Comparison of ENCODE assay signal across 21 mouse cellular contexts in genomic region chr8:116053043-116053442, GRCm38 (mm10).
DNase-seq lines count a peak whose midpoint lies in the region; ATAC-seq lines count a peak whose summit lies in the region.
"Had no signal": no experiment of that assay in that cellular context is flagged by ENCODE, and none has a peak within 500 bp of the region (broad histone marks: within the 10 kb centered on the region; RNA-seq: fewer than 3 reads in every experiment).

No protein-coding gene starts in this region.

- H3K9me3 ChIP-seq in forebrain, embryonic 11.5 days (ENCODE audit: control insufficient read depth, low read length), result no peaks in the 10 kb centered on the region
- no peaks in the 10 kb centered on the region for H3K9me3 ChIP-seq in forebrain, embryonic 14.5 days (replicated peaks; ENCODE audit: control insufficient read depth, low read length)
- H3K9me3 ChIP-seq in hindbrain, embryonic 10.5 days, result no peaks in the 10 kb centered on the region
- no peaks in the 10 kb centered on the region for H3K9me3 ChIP-seq in hindbrain, embryonic 16.5 days (ENCODE audit: control insufficient read depth, low read length)
- H3K9me3 ChIP-seq in midbrain, embryonic 12.5 days, result no peaks in the 10 kb centered on the region
- no peaks in the 10 kb centered on the region for H3K9me3 ChIP-seq in midbrain, embryonic 14.5 days (ENCODE audit: control insufficient read depth, low read length)
- no peaks in the 10 kb centered on the region for H3K9me3 ChIP-seq in limb, embryonic 10.5 days (replicated peaks)
- H3K9me3 ChIP-seq: embryonic facial prominence, embryonic 15.5 days; heart, embryonic 13.5 days; intestine, embryonic 15.5 days had no signal

- no peak overlapping the region for H3K4me2 ChIP-seq in forebrain, embryonic 11.5 days (ENCODE audit: low read depth, low read length, severe bottlenecking)
- no peak overlapping the region for H3K4me2 ChIP-seq in forebrain, embryonic 14.5 days (ENCODE audit: low read length)
- no peak overlapping the region for H3K4me2 ChIP-seq in hindbrain, embryonic 16.5 days (ENCODE audit: low read length)
- H3K4me2 ChIP-seq in midbrain, embryonic 12.5 days (replicated peaks), result no peak overlapping the region
- no peak overlapping the region for H3K4me2 ChIP-seq in midbrain, embryonic 14.5 days (ENCODE audit: low read length)
- H3K4me2 ChIP-seq: embryonic facial prominence, embryonic 15.5 days; heart, embryonic 13.5 days; intestine, embryonic 15.5 days had no signal

- H3K36me3 ChIP-seq in forebrain, embryonic 11.5 days (ENCODE audit: control insufficient read depth, insufficient read depth, low read length), result no peaks in the 10 kb centered on the region
- no peaks in the 10 kb centered on the region for H3K36me3 ChIP-seq in forebrain, embryonic 14.5 days (ENCODE audit: control insufficient read depth, insufficient read depth, low read length)
- no peaks in the 10 kb centered on the region for H3K36me3 ChIP-seq in hindbrain, embryonic 10.5 days
- no peaks in the 10 kb centered on the region for H3K36me3 ChIP-seq in hindbrain, embryonic 16.5 days (ENCODE audit: control insufficient read depth, insufficient read depth, low read length)
- H3K36me3 ChIP-seq in midbrain, embryonic 12.5 days, result no peaks in the 10 kb centered on the region
- H3K36me3 ChIP-seq in midbrain, embryonic 14.5 days (ENCODE audit: control insufficient read depth, insufficient read depth, low read length), result no peaks in the 10 kb centered on the region
- H3K36me3 ChIP-seq in limb, embryonic 10.5 days, result no peaks in the 10 kb centered on the region
- H3K36me3 ChIP-seq: embryonic facial prominence, embryonic 15.5 days; heart, embryonic 13.5 days; intestine, embryonic 15.5 days had no signal

- H3K9ac ChIP-seq in forebrain, embryonic 11.5 days (ENCODE audit: low read length), result no peak overlapping the region
- H3K9ac ChIP-seq in forebrain, embryonic 14.5 days (ENCODE audit: low read length), result no peak overlapping the region
- H3K9ac ChIP-seq in hindbrain, embryonic 16.5 days (ENCODE audit: low read depth, low read length), result no peak overlapping the region
- H3K9ac ChIP-seq in midbrain, embryonic 12.5 days (replicated peaks), result no peak overlapping the region
- H3K9ac ChIP-seq in midbrain, embryonic 14.5 days (replicated peaks; ENCODE audit: low read length), result no peak overlapping the region
- H3K9ac ChIP-seq: embryonic facial prominence, embryonic 15.5 days; heart, embryonic 13.5 days; intestine, embryonic 15.5 days had no signal

- peak overlapping the region; percentile 53 for H3K27ac ChIP-seq in forebrain, embryonic 11.5 days (ENCODE audit: low read depth, low read length)
- no peak overlapping the region for H3K27ac ChIP-seq in forebrain, embryonic 14.5 days (ENCODE audit: low read depth, low read length)
- H3K27ac ChIP-seq in hindbrain, embryonic 10.5 days, result peak overlapping the region; percentile 77
- H3K27ac ChIP-seq in hindbrain, embryonic 16.5 days (ENCODE audit: low read depth, low read length), result no peak overlapping the region
- no peak overlapping the region for H3K27ac ChIP-seq in midbrain, embryonic 12.5 days (replicated peaks)
- H3K27ac ChIP-seq in midbrain, embryonic 14.5 days (replicated peaks; ENCODE audit: low read depth, low read length), result no peak overlapping the region
- 0 out of 2 replicates have a peak overlapping the region, but pooled peaks have one; percentile 62 for H3K27ac ChIP-seq in limb, embryonic 10.5 days
- H3K27ac ChIP-seq: embryonic facial prominence, embryonic 15.5 days; gastrocnemius, adult 2 months; heart, embryonic 13.5 days; intestine, embryonic 15.5 days had no signal

- ATAC-seq in forebrain, embryonic 11.5 days (replicated peaks; ENCODE audit: low FRiP score), result peak; percentile 4; the same call in 1 of the 2 replicates
- ATAC-seq in forebrain, embryonic 14.5 days, result no peak
- ATAC-seq in hindbrain, embryonic 16.5 days, result no peak
- ATAC-seq in midbrain, embryonic 12.5 days (ENCODE audit: low FRiP score, low read depth), result peak; percentile 35
- ATAC-seq in midbrain, embryonic 14.5 days (ENCODE audit: low FRiP score, low TSS enrichment), result no peak
- ATAC-seq: activated CD4-positive, CD25-positive, alpha-beta regulatory T cell, adult 4 months; Patski had no signal

- DNase-seq in forebrain, embryonic 11.5 days (ENCODE audit: low spot score), result peak; percentile 51
- no peak for DNase-seq in forebrain, embryonic 14.5 days (ENCODE audit: low spot score)
- no peak for DNase-seq in hindbrain, embryonic 10.5 days (ENCODE audit: low spot score)
- no peak for DNase-seq in midbrain, embryonic 14.5 days
- DNase-seq in limb, embryonic 10.5 days (ENCODE audit: low spot score), result no peak
- DNase-seq: adrenal gland, postnatal 14 days; cerebellum, adult 11-12 months; cerebellum, adult 9-10 months; cerebellum, postnatal 25 days; gastrocnemius, adult 2 months; gastrocnemius, postnatal 25 days; heart, postnatal 36 days; kidney, adult 18-20 months had no signal

- H3K4me3 ChIP-seq in forebrain, embryonic 11.5 days (ENCODE audit: low read depth, low read length), result no peak overlapping the region
- no peak overlapping the region for H3K4me3 ChIP-seq in forebrain, embryonic 14.5 days (ENCODE audit: low read depth, low read length)
- H3K4me3 ChIP-seq in hindbrain, embryonic 10.5 days, result no peak overlapping the region
- H3K4me3 ChIP-seq in hindbrain, embryonic 16.5 days (ENCODE audit: low read length), result no peak overlapping the region
- H3K4me3 ChIP-seq in midbrain, embryonic 12.5 days, result no peak overlapping the region
- H3K4me3 ChIP-seq in midbrain, embryonic 14.5 days (replicated peaks; ENCODE audit: low read depth, low read length), result no peak overlapping the region
- no peak overlapping the region for H3K4me3 ChIP-seq in limb, embryonic 10.5 days
- H3K4me3 ChIP-seq: embryonic facial prominence, embryonic 15.5 days; erythroblast, embryonic 14.5 days; gastrocnemius, adult 2 months; heart, embryonic 13.5 days; intestine, embryonic 15.5 days had no signal

- no peaks in the 10 kb centered on the region; the same call in 1 of the 2 replicates for H3K27me3 ChIP-seq in forebrain, embryonic 11.5 days (ENCODE audit: control insufficient read depth, insufficient read depth, low read length)
- H3K27me3 ChIP-seq in forebrain, embryonic 14.5 days (replicated peaks; ENCODE audit: control insufficient read depth, insufficient read depth, low read length), result no peaks in the 10 kb centered on the region
- peaks cover 86% of the 10 kb centered on the region for H3K27me3 ChIP-seq in hindbrain, embryonic 10.5 days (ENCODE audit: insufficient read depth, poor library complexity, severe bottlenecking)
- peaks cover 4% of the 10 kb centered on the region for H3K27me3 ChIP-seq in hindbrain, embryonic 16.5 days (replicated peaks; ENCODE audit: control insufficient read depth, insufficient read depth, low read length)
- H3K27me3 ChIP-seq in midbrain, embryonic 12.5 days, result peaks cover 68% of the 10 kb centered on the region
- peaks cover 20% of the 10 kb centered on the region for H3K27me3 ChIP-seq in midbrain, embryonic 14.5 days (ENCODE audit: control insufficient read depth, insufficient read depth, low read length)
- H3K27me3 ChIP-seq in limb, embryonic 10.5 days (ENCODE audit: low read depth, poor library complexity, severe bottlenecking), result no peaks in the 10 kb centered on the region
- H3K27me3 ChIP-seq: embryonic facial prominence, embryonic 15.5 days; heart, embryonic 13.5 days; intestine, embryonic 15.5 days had no signal

- peaks cover 15% of the 10 kb centered on the region for H3K4me1 ChIP-seq in forebrain, embryonic 11.5 days (replicated peaks; ENCODE audit: control insufficient read depth, insufficient read depth, low read length)
- H3K4me1 ChIP-seq in forebrain, embryonic 14.5 days (ENCODE audit: control insufficient read depth, insufficient read depth, low read length), result peaks cover 11% of the 10 kb centered on the region; the same call in 1 of the 2 replicates
- peaks cover 26% of the 10 kb centered on the region for H3K4me1 ChIP-seq in hindbrain, embryonic 10.5 days (replicated peaks)
- H3K4me1 ChIP-seq in hindbrain, embryonic 16.5 days (ENCODE audit: control insufficient read depth, insufficient read depth, low read depth, low read length), result no peaks in the 10 kb centered on the region; the same call in 1 of the 2 replicates
- peaks cover 19% of the 10 kb centered on the region for H3K4me1 ChIP-seq in midbrain, embryonic 12.5 days
- H3K4me1 ChIP-seq in midbrain, embryonic 14.5 days (ENCODE audit: control insufficient read depth, insufficient read depth, low read length), result peaks cover 15% of the 10 kb centered on the region; the same call in 1 of the 2 replicates
- peaks cover 10% of the 10 kb centered on the region; the same call in 1 of the 2 replicates for H3K4me1 ChIP-seq in limb, embryonic 10.5 days
- H3K4me1 ChIP-seq: embryonic facial prominence, embryonic 15.5 days; heart, embryonic 13.5 days had no signal

- 49% methylated on average over 6 of the region's 6 CpGs for WGBS in forebrain, embryonic 11.5 days
- 31% methylated on average over 6 of the region's 6 CpGs for WGBS in forebrain, embryonic 14.5 days
- WGBS in hindbrain, embryonic 10.5 days, result 62% methylated on average over 6 of the region's 6 CpGs
- WGBS in hindbrain, embryonic 16.5 days, result 38% methylated on average over 6 of the region's 6 CpGs
- WGBS in midbrain, embryonic 12.5 days, result 53% methylated on average over 6 of the region's 6 CpGs
- WGBS in midbrain, embryonic 14.5 days, result 43% methylated on average over 6 of the region's 6 CpGs
- WGBS in limb, embryonic 10.5 days, result 86% methylated on average over 6 of the region's 6 CpGs

Comparison
In these comparisons a context has a peak if more than half of its experiments do, and no peak if none do; other contexts are left out.
1. ATAC-seq: peak in forebrain, embryonic 11.5 days (single experiment) and midbrain, embryonic 12.5 days (single experiment); none in forebrain, embryonic 14.5 days (single experiment), hindbrain, embryonic 16.5 days (single experiment) and midbrain, embryonic 14.5 days (single experiment).
2. H3K27ac ChIP-seq: peak in forebrain, embryonic 11.5 days (single experiment), hindbrain, embryonic 10.5 days (single experiment) and limb, embryonic 10.5 days (single experiment); none in forebrain, embryonic 14.5 days (single experiment), hindbrain, embryonic 16.5 days (single experiment), midbrain, embryonic 12.5 days (single experiment) and midbrain, embryonic 14.5 days (single experiment).